Mouse (Mus musculus) heart, embryonic 16.5 days (tissue): Measurements from ENCODE around the gene Fkbp4. TPM values are rescaled to one million over a fixed set of nuclear protein-coding genes. Genes with fewer than 3 reads are reported as not detected.
A peak's percentile ranks its signal among the peaks of the same experiment; 100 is the strongest.

Source experiments
- ATAC-seq: fragments of 200-750 bp; cut with Nextera tagmentation; replicated peaks from 2 replicates; pipeline ENCODE4 v1.8.0; 2017; ENCODE audit warnings: moderate number of reproducible peaks; ENCODE audit not compliant: insufficient read depth, low FRiP score; ENCODE audit errors: extremely low read depth
- H3K27ac ChIP-seq: fragments of 300-500 bp; sonication (generic); 2 replicates; pipeline ENCODE4 v1.5.1; 2014; ENCODE audit warnings: mild to moderate bottlenecking, low read length, control low read depth, moderate library complexity
- H3K27me3 ChIP-seq: fragments of 300-500 bp; sonication (generic); 2 replicates; pipeline ENCODE4 v1.6.1; 2014; ENCODE audit warnings: low read length, mixed read lengths; ENCODE audit not compliant: control insufficient read depth, insufficient read depth
- H3K36me3 ChIP-seq: fragments of 300-500 bp; sonication (generic); 2 replicates; pipeline ENCODE4 v1.6.1; 2014; ENCODE audit not compliant: control insufficient read depth, insufficient read depth
- H3K4me1 ChIP-seq: fragments of 300-500 bp; sonication (generic); 2 replicates; pipeline ENCODE4 v1.6.1; 2014; ENCODE audit warnings: low read length, mixed read lengths; ENCODE audit not compliant: control insufficient read depth, insufficient read depth
- H3K4me2 ChIP-seq: fragments of 300-500 bp; sonication (generic); 2 replicates; pipeline ENCODE4 v1.6.1; 2014; ENCODE audit warnings: low read depth, mild to moderate bottlenecking, control low read depth, low read length
- H3K4me3 ChIP-seq: fragments of 300-500 bp; sonication (generic); 2 replicates; pipeline ENCODE4 v1.5.1; 2014; ENCODE audit warnings: mild to moderate bottlenecking, control low read depth, low read length
- H3K9ac ChIP-seq: fragments of 300-500 bp; sonication (generic); 2 replicates; pipeline ENCODE4 v1.6.1; 2014; ENCODE audit warnings: low read length, control low read depth
- H3K9me3 ChIP-seq: fragments of 300-500 bp; sonication (generic); replicated peaks from 2 replicates; pipeline ENCODE4 v1.6.1; 2016; ENCODE audit warnings: low read length; ENCODE audit not compliant: control insufficient read depth
- whole genome bisulfite sequencing: fragments of 180-500 bp; shearing (Covaris S2); extraction: QIAGEN DNeasy Blood & Tissue Kit; methylation state at CpG from one replicate; pipeline ENCODE4 v1.1.7; 2014; 5-methylcytosine and 5-hydroxymethylcytosine counted together
- polyA plus RNA-seq: library from polyadenylated mRNA; unstranded; fragments of >200 nt; fragmentation: Nextera tagmentation; extraction: Ambion mirVana; gene quantifications from 2 replicates; pipeline ENCODE4 v1.2.1, GENCODE M21; 2015

Gene Fkbp4
- polyA plus RNA-seq = 281 and 301 TPM in 2 replicates

GRCm38 (mm10) chr6:128438317-128438870, at the start of gene Fkbp4:
Fkbp4 (minus strand) TSS chr6:128438677.
- Histone ChIP-seq H3K4me1 (peaks cover 29% of the 10 kb centered on the region), H3K27me3 (no peaks in the 10 kb centered on the region), H3K9me3 (no peaks in the 10 kb centered on the region), H3K9ac (peak within 1 kb of the TSS; percentile 88), H3K4me2 (peak within 1 kb of the TSS; percentile 94), H3K27ac (peak within 1 kb of the TSS; percentile 93), H3K36me3 (peaks cover 29% of the 10 kb centered on the region), H3K4me3 (peak within 1 kb of the TSS; percentile 71)
- WGBS = under 1% methylated on average over 67 of the region's 67 CpGs
- peak; percentile 90 for ATAC-seq

- Histone ChIP-seq H3K9me3 (no peaks in the 10 kb centered on the region), H3K36me3 (no peaks in the 10 kb centered on the region), H3K4me2 (no peak overlapping the region), H3K4me3 (no peak overlapping the region), H3K27ac (no peak overlapping the region), H3K9ac (no peak overlapping the region), H3K4me1 (no peaks in the 10 kb centered on the region), H3K27me3 (no peaks in the 10 kb centered on the region)
- ATAC-seq = no peak
- WGBS = 80% methylated on average over 11 of the region's 11 CpGs
These were observed 49.3 kb upstream of the Fkbp4 start for GRCm38 (mm10) chr6:128487736-128488135.

- H3K27me3 ChIP-seq = no peaks in the 10 kb centered on the region
- H3K27ac ChIP-seq = no peak overlapping the region
- peak overlapping the region; percentile 29 for H3K4me3 ChIP-seq
- peaks cover 3% of the 10 kb centered on the region; the same call in 1 of the 2 replicates for H3K4me1 ChIP-seq
- no peaks in the 10 kb centered on the region; the same call in 1 of the 2 replicates for H3K9me3 ChIP-seq
- WGBS = 11% methylated on average over 26 of the region's 26 CpGs
- no peaks in the 10 kb centered on the region for H3K36me3 ChIP-seq
- no peak overlapping the region for H3K9ac ChIP-seq
- peak; percentile 94 for ATAC-seq
- peak overlapping the region; percentile 61 for H3K4me2 ChIP-seq
These were observed 41.3 kb upstream of the Fkbp4 start for GRCm38 (mm10) chr6:128479463-128480454.

- peaks cover 3% of the 10 kb centered on the region; the same call in 1 of the 2 replicates for H3K4me1 ChIP-seq
- H3K36me3 ChIP-seq = no peaks in the 10 kb centered on the region
- no peak overlapping the region for H3K9ac ChIP-seq
- no peak overlapping the region for H3K27ac ChIP-seq
- ATAC-seq = no peak
- 12% methylated on average over 4 of the region's 4 CpGs for WGBS
- no peak overlapping the region for H3K4me3 ChIP-seq
- H3K4me2 ChIP-seq = no peak overlapping the region
- no peaks in the 10 kb centered on the region; the same call in 1 of the 2 replicates for H3K9me3 ChIP-seq
- no peaks in the 10 kb centered on the region for H3K27me3 ChIP-seq
These were observed 39.0 kb upstream of the Fkbp4 start for GRCm38 (mm10) chr6:128477495-128477894.

- H3K4me2 ChIP-seq = no peak overlapping the region
- no peak overlapping the region for H3K4me3 ChIP-seq
- H3K9me3 ChIP-seq = no peaks in the 10 kb centered on the region; the same call in 1 of the 2 replicates
- no peaks in the 10 kb centered on the region for H3K27me3 ChIP-seq
- H3K36me3 ChIP-seq = no peaks in the 10 kb centered on the region
- 76% methylated on average over 6 of the region's 6 CpGs for WGBS
- no peaks in the 10 kb centered on the region for H3K4me1 ChIP-seq
- H3K27ac ChIP-seq = no peak overlapping the region
- no peak for ATAC-seq
- H3K9ac ChIP-seq = no peak overlapping the region
These were observed 35.6 kb upstream of the Fkbp4 start for GRCm38 (mm10) chr6:128474112-128474511.

- Histone ChIP-seq H3K4me2 (peak overlapping the region; percentile 45), H3K9me3 (no peaks in the 10 kb centered on the region), H3K27me3 (no peaks in the 10 kb centered on the region), H3K36me3 (no peaks in the 10 kb centered on the region), H3K4me3 (peak overlapping the region; percentile 3; the same call in 1 of the 2 replicates), H3K4me1 (no peaks in the 10 kb centered on the region), H3K9ac (no peak overlapping the region), H3K27ac (no peak overlapping the region)
- 3% methylated on average over 12 of the region's 12 CpGs for WGBS
- no peak for ATAC-seq
These were observed 31.0 kb upstream of the Fkbp4 start for GRCm38 (mm10) chr6:128469451-128469850.

- WGBS = 49% methylated on average over 2 of the region's 2 CpGs
- H3K9me3 ChIP-seq = no peaks in the 10 kb centered on the region
- H3K36me3 ChIP-seq = no peaks in the 10 kb centered on the region
- no peaks in the 10 kb centered on the region for H3K4me1 ChIP-seq
- no peak overlapping the region for H3K4me3 ChIP-seq
- no peaks in the 10 kb centered on the region for H3K27me3 ChIP-seq
- no peak for ATAC-seq
- H3K9ac ChIP-seq = no peak overlapping the region
- no peak overlapping the region for H3K27ac ChIP-seq
- H3K4me2 ChIP-seq = no peak overlapping the region
These were observed 28.8 kb upstream of the Fkbp4 start for GRCm38 (mm10) chr6:128467298-128467697.

GRCm38 (mm10) chr6:128466563-128466962, 28.1 kb upstream of the Fkbp4 start:
- Histone ChIP-seq H3K36me3 (no peaks in the 10 kb centered on the region), H3K9ac (no peak overlapping the region), H3K4me1 (no peaks in the 10 kb centered on the region), H3K9me3 (no peaks in the 10 kb centered on the region), H3K4me2 (no peak overlapping the region), H3K27ac (no peak overlapping the region), H3K27me3 (no peaks in the 10 kb centered on the region), H3K4me3 (no peak overlapping the region)
- ATAC-seq = no peak
- WGBS = 52% methylated on average over 3 of the region's 3 CpGs

GRCm38 (mm10) chr6:128466043-128466442, 27.6 kb upstream of the Fkbp4 start:
- H3K4me1 ChIP-seq = no peaks in the 10 kb centered on the region
- no peak for ATAC-seq
- no peaks in the 10 kb centered on the region for H3K36me3 ChIP-seq
- H3K4me2 ChIP-seq = no peak overlapping the region
- no peaks in the 10 kb centered on the region for H3K9me3 ChIP-seq
- 61% methylated on average over 7 of the region's 7 CpGs for WGBS
- H3K27me3 ChIP-seq = no peaks in the 10 kb centered on the region
- no peak overlapping the region for H3K9ac ChIP-seq
- H3K4me3 ChIP-seq = no peak overlapping the region
- H3K27ac ChIP-seq = no peak overlapping the region
